Mouse (Mus musculus) layer of hippocampus, postnatal 25 days (tissue): ENCODE measurements around the gene Proser1. TPM values are rescaled to one million over a fixed set of nuclear protein-coding genes. Genes with fewer than 3 reads are reported as not detected.

Experiments used
- DNase-seq, 2 experiments: peaks; one replicate each; pipeline ENCODE4 v3.0.0; 2022; ENCODE audit warnings: mixed read lengths in 2 of 2, low spot score in 1 of 2; ENCODE audit errors: extremely low spot score in 1 of 2
- total RNA-seq, 2 experiments: library from RNA; stranded (reverse); gene quantifications; 2 replicates each; pipeline ENCODE4 v1.2.3; 2021

Gene Proser1
- total RNA-seq, 2 experiments from 2014 or later: 21.2 to 28.3 TPM

DNA sequence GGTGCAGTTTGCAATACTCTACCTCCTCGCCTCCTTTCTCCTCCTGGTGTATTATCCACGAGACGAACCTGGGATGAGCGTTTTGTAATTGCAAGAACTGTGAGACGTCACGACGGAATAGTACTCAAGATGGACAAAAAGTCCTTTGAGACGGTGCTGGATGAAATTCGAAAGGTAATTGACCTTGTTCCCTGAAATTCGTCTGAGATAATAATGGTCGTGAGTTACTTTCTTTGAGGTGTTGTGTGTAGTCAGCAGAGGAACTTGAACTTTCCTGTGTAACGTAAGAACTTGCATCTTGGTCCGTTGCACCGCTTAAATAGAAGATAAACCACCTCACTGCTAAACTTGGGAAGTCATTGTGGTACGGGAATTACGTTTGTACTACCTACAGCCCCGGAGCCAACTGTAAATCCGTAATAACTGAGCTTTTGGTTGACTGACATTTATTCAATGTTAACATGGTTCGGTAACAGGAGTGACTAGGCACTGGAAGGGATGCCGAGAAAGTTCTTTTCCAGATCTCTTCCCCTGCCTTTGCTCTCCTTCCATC, 756 bp downstream of the Proser1 start:
- DNase-seq: no peak

DNA sequence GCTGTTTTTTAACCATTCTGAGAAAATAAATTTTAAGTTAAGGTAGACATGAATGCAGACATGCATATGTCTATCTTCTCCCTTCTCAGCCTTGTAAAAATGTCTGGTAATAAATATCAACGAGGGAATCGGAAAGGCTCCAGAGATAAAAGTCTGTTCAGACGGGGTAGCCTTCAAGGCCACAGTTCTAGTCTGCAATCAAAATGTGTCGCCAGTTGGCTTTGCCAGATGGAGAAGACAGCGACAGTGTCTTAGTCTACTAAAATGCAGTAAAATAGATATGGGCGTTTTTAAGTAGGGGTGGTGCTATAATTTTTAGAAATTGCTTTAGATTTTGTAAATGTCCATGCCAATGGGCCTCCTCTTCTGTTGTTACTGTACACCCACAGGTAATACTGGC, 1.9 kb downstream of the Proser1 start:
- DNase-seq: peak in 1 of 2 experiments; percentile 37

DNA sequence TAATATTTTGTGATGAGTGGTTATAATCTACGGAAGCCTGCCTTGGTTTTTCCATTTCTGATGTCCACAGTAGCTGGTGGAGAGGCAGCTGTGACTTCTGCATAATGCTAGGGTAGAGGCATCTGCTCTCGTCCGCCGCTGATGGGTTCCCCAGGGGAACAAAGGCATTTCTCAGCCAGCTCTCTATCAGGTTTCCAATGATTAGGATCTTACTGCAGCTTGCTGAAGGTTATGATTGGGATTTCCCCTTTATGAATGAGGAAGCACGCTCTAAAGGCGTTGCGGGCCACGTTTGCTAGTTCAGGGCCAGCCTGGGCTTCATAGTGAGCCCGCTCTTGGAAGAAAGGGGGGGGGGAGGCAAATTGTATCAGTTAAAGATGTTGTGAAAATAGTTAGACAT, 3.0 kb downstream of the Proser1 start:
- no peak for DNase-seq

DNA sequence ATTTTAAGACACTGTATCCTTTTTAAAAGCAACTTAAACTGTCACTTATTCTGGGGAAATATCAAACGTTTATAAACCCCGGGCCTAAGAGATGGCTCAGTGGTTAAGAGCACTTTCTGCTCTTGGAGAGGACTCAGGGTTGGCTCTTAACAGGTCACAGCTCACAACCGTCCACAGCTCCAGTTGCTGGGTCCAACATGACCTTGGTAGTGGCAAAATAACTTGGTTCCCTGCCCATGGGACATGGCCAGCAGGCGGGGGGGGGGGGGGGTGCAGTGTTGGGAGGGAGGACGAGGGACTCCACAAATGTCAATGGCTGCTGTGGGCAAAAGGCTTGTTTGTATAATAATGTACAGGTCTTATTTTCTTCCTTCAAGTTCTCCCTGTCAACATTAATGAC, 3.9 kb downstream of the Proser1 start:
- DNase-seq: no peak

DNA sequence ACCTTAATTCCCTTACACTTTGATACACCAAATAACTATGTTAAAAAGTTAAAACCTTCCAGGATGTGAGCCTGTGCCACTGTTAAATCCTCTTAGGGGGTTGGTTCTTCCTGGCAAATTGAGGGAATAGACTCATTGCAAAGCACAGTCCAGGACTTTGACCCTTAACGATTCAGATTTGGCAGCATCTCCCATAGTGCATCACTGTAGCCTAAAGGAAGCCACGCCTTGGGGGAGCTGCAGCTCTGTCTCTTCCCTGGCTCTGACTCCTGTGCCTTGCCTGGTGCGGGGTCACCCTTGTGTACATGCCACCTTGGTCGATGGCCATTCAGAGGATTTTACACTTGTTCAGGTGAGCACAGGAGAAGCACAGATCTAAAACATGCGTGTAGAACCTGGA, 6.2 kb downstream of the Proser1 start:
- no peak for DNase-seq

DNA sequence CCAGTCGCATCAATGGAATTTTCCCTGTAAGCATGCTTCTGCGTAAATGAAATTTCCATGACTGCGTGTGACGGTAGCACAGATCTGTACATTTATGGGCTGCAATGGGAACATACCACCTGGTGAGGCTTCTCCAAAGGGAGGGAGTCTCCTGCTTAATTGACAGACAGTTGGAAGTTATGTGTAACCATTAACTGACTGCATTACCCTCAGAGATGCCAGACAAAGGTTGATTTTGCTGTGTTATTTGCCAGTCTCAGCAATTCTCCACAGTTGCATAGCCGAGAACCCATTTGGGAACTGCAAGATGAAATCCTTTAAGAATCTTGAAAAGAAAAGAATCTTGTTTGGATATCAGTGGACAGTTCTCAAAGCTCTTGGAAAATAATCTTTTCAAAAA, 8.6 kb downstream of the Proser1 start:
- no peak for DNase-seq

DNA sequence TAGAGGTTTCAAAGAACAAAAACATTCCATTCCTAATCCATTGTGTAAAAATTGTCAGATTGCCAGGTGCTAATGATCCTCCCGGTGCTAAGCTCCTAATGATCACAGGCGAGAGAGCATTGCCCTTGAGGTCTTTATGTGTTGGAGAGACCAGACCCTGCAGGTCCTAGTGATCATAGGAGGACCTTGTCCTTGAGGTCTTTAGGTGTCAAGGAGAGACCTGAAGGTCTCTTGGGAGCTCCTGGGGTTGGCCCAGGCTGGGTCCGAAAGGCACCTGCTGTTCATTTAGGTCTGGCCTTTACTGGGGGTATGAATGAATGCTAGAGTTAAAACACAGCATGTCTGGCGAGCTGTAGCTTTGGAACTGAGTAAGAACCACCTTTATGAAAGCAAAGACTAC, 10.7 kb downstream of the Proser1 start:
- DNase-seq: no peak

DNA sequence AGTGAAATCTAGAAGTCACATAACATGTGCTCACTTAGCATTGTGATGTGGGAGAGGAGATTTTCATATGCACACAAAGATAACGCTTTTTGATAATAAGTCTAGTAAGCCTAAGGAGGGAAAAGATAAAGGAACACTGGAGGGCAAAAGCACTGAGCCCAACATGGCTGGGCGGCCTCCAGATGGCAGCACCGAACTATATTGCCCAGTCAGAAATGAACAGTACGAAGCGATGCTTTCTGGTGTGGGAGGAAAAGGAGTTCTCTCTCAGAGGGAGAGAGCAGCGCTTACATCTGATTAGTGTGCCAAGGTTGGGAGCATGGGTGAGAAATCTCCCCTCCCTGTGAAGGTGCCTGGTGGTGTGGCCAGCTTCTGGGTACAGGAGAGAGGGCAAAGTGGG, 12.4 kb downstream of the Proser1 start:
- DNase-seq: peak in 1 of 2 experiments; percentile 49

DNA sequence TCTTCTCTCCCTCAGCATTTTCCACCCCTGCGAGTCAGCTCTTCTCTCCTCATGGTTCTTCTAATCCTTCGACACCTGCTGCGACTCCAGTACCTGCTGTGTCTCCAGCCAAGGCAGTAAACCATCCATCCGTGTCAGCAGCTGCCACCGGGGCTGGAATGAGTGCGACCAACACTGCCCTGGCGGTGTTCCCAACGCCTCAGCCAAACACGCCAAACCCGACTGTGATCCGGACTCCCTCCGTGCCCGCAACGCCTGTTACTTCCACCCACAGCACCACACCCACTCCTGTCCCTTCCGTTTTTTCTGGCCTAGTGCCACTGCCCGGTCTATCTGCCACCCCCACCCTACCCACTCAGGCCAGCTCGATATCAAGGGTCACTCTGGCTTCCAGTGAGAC, 14.0 kb downstream of the Proser1 start:
- DNase-seq: no peak

DNA sequence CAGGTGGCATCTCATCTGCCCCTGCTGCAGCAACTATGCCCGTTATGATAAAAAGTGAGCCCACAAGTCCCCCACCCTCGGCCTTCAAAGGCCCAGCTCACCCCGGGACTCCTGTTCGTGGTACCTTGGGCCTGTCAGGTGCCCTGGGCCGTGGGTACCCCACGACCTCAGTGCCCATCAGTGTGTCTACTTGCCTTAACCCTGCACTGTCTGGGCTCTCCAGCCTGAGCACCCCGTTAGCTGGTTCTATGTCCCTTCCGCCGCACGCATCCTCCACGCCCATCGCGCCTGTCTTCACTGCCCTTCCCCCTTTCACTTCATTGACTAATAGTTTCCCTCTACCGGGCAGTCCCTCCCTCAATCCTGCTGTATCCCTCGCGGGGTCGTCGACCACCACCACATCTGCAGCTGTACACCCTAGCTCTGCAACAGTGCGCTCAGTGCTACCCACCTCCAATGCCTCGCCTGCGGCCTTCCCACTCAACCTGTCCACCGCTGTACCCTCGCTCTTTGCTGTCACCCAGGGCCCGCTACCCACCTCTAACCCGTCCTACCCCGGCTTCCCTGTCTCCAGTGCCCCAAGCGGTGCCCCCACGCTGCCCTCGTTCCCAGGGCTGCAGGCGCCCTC, 15.1 kb downstream of the Proser1 start:
- DNase-seq: no peak

DNA sequence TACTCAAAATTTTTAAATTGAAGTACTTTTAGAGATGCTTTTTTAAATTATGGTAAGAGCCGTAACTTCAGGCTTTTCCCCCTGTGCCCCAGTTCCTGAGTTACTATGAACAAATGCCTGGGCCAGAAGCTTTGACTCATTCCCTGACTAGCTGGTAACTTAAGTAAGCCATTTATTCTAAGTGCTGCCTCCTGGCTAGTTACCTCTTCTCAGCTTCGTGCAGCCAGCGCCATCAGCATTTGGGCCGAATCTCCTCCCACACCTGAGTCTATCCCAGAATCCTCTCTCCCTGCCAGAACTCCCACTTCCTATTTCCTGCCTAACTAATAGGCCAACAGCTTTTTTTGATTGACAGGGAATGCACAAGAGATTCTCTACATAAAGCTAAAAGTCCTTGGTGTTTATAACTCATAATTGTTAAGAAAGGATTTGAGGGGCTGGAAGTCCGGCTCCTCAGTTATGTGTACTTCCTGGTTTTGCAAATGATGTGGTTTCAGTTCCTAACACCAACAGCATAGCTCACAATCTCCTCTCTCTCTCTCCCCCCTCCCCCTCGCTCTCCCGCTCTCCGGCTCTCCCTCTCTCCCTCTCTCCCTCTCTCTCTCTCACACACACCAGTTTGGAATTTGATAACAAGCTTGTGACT, 20.1 kb downstream of the Proser1 start:
- DNase-seq: no peak

DNA sequence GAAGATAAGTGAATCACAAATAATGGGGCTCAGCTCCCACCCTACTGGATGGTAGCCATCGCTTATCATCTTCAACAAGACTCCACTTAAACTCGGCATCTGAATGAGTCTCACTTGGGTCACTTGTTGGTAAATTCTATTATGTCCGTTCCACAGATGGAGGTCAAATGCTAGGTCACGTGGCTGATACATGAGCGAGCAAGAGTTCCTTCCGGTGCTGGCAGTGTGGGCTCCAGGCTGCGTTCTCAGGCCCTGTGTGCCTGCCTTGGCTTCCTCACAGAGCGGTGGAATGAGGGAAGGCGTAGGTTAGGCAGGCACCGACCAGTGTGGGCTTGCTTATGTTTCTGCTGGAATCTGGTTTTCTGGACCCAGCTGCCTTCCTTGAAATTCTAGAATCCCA, 23.1 kb downstream of the Proser1 start:
- no peak for DNase-seq

DNA sequence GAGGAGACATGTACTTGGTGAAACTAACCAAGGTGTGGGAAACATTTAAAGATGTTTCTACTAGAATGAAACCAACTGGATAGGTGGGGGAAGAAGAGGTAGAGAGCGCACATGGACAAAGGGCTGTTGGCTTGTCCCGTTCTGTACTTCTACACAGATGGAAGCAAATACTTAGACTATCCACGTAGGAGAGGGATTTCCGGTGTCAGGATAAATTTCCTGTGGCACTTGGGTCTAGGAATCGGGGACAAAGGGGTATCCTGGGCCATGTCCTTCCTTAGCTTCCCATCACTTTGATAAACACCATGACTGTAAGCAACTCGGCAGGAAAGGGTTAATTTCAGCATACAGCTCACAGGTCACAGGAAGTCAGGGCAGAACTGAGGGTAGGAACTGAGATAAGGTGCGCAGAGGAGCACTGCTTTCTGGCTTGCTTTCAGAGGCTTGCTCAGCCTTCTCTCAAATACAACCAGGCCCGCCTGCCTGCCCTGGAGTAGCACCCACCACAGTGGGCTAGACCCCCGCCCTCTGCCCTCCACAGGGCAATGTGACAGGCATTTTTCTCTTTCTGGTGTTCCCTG, 23.6 kb downstream of the Proser1 start:
- DNase-seq: no peak

DNA sequence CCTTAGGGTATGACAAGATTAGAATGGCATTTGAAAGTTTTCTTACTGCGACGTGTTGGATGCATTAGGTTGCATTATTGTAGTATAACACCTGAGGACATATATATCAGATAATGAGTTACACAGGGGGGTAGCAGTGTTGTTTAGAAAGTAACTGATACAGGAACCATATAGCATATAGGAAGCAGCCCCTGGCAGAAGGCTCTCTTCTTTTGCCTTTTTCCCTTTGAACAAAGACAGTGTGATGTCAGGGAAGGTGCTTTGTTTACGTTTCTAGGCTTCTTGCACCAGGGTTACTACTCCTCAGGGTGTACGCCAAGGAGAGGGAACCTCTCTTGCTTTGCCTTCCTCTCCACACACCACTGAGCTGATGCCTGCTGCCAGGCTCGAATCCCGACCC, 24.9 kb downstream of the Proser1 start, which contains the start of gene Stoml3:
Stoml3 (plus strand) TSS at position 301 of the 400 bp plus-strand sequence.
- no peak for DNase-seq

DNA sequence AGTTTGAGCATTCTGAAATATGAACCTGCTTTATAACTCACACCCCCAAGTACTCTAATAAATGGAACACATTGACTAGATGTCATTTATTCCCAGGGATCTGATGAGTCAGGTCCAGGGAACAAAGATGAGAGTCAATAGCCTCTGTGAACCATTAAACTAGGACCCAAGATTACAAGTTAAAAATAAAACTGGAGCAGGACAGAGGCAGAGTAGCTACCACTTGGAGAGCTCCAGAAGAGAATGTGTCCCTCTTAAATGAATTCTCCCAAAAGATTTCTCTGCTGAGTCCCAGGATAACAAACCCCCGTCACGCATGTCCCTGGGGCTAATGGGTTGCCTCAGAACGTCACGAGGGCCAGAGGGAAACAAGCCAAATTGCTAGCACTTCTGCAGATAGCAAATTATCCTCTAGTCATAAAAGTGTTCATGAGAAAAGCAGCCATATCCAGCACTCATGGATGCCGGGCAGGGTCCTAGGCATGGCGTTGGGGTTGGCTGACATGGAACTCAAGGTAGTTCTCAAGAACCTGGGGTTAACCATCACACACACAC, 35.0 kb downstream of the Proser1 start:
- no peak for DNase-seq

DNA sequence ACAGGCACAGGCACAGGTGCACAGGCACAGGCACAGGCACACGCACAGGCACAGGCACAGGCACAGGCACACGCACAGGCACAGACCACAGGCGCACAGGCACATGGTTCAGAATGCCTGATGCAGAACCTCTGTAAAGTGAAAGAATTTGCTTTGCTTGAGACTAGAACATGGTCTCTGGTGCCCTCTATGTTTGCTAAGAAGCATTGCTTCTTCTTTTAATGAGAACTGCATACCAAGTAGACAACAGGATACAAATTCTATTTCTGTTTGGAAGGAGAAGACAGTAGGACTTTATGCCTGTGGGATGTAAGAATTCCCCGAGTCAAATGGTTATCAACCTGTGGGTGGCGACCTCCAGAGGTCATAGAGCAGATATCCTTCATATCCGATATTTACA, 39.0 kb downstream of the Proser1 start:
- no peak for DNase-seq

DNA sequence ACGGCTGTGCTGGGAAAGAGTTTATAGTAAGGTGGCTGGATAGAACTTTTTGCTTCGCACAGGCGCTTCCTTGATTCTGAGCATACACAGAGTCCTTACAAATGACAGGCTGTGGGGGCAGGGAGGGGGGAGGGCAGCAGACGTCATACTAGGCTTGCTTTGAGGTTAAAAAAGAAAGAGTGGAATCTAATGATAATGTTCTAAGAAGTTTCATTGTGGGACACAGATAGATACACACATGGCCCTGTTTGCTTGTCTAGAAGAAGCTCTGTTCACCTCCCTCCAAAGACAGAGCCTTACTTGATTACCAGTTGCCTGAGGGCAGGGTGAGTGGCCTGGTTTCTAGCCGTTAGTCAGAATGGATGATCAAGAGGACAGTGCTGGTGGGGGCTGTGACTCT, 49.6 kb downstream of the Proser1 start:
- DNase-seq: no peak

DNA sequence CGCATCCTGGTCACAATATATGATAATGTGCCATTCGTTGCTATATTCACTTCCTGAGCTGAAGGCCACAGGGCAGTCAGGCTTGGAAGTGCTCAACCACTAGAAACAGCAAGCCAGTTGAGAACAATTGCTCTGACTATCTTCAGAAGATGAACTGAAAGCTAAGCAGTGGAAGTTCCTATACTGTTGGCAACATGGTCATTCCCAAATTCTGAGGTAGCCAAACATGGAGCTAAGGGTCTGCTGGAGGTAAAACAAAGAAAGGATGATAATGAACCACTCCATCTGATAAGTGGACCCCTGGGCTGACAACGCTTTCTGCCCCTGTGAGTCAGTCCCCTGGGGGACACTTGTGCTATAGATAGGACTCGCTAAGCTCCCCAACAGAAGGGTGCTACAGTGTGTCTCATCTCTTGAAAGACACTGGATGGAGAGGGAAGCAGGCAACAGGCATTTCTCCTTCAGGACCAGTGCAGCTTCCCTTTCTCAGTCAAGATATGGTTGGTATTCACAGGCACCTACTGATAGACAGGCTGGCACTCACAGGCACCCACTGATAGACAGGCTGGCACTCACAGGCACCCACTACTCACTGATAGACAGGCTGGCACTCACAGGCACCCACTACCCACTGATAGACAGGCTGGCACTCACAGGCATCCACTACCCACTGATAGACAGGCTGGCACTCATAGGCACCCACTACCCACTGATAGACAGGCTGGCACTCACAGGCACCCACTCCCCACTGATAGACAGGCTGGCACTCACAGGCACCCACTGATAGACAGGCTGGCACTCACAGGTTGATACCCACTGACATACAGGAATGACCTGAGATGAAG, 51.0 kb downstream of the Proser1 start:
- DNase-seq: no peak

DNA sequence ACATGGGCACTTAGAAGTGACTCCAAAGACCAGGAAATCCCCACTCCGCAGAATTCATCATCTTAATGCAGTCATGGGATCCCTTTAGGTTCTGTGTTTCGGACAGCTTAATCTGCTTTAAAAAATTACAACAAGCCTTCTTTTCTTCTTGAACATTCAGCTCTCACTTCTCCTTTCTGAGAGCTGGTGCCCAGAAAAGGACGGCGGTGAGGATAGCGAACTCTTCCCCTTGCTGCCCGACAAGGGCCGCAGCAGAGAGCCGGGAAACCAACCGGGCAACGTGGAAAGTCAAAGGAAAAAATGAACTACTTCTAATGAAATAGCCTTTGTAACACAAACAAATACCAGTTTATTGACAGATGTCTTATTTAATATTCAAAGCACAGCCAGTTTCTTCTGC, 59.3 kb downstream of the Proser1 start:
- DNase-seq: no peak

DNA sequence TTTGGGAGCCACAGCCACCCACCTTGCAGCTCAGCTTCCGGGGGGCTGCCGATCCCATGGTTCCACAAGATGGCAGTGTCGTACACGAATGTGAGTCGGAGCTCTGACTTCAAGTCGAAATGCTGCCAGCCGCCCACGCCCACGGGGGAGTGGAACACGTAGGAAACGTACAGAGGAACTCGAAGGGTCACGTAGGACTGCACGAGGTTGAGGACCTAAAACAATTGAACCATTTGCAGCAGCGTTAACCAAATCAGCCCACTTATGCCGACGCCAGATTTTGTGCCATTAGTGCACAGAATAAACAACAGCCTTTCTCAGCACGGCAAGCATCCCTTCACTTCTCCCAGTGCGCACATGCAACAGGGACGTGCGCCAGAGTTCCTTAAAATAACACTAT, 62.3 kb downstream of the Proser1 start:
- DNase-seq: peak; percentile 82 to 90

DNA sequence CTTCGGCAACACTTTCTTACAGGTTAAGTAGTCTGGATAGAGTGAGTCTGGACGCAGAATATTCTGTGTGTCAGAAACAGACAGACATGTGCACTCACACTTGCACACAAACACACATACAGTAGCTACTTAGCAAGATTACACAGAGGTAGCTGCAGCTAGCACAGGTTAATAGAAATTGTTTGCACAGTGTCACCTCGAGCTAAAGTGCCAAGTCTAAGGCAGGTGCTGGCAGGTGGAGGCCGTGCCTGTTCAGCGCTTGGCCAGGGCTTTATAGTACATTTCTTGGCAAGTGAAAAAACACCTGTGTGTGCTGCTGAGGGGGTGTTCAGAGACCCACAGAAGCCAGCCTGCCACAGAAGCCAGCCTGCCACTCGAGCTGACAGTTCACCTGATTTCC, 66.8 kb downstream of the Proser1 start:
- no peak for DNase-seq
